Mouse (Mus musculus): ENCODE measurements at regions not wholly inside any gene's neighbourhood (a gene's known extent, or its start where the extent isn't known, plus 50 kb on each side); places are given as distances from the start of the nearest gene placed in this dataset.

DNA sequence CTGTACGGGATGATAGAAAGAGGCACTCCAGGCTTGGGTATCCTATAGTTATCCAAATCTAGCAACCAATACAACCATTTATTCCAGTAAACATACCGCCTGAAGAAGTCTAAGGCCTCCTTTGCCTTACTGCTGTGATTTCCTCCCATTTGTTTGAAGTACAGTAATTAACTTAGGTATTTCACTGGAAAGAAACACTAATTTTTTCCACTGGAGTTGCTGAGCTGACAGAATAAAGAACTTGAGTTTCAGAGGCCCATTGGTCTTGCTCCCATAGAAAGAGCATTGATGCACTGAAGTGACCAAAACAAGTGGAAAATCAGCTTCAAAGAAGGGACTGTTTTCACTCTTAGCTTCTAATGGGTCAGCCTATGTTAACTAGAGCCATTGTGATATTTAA lies 1100.8 kb upstream of the Gm7489 start:
- DNase-seq (ENCODE audit: low spot score in 2 of 2) = no peak

DNA sequence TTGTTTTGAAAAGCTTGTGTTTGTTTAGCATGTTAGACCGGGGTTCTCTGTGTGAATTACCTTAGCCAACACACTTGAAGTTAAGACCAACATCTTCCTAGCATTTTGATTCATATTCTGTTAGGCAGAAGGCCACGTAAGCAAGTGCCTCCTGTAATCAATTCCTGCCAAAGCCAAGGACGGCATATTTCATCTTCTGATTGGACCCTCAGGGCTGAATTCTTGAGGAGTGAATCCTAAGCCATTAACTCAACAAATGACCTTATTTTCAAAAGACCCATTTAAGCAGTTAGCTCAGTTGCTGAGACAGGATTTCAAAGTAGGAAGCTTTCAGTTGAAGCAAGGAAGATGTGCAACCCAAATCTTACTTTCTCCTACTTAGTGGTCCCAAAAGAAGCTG lies 1099.5 kb upstream of the Gm7489 start:
- DNase-seq (ENCODE audit: low spot score in 2 of 2) = no peak

DNA sequence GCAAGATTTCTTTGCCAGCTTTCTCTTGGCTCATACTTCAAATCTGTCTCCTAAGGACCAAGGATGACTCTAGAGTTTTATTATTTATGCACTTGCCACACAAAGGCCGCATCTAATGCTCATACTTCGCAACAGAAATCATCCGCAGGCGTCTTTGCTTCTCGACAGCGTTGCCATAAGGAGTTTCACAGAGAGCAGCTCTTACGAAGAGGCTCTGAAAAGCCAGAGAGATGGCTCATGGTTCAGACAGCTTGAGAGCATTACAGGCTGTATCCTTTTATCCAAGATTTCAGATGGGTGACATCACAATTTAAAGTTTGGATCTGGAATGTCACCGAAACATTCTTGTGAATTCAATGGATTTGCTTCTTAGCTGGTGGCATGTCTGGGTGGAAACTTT lies 1098.7 kb upstream of the Gm7489 start:
- DNase-seq (ENCODE audit: low spot score in 2 of 2) = no peak

- DNase-seq (ENCODE audit: low spot score in 2 of 2) = peak in 1 of 2 experiments; percentile 5
Measured at GRCm38 (mm10) chr15:52805479-52806199, 1079.1 kb upstream of the Gm7489 start.

- DNase-seq (ENCODE audit: low spot score in 2 of 2) = no peak
Measured at GRCm38 (mm10) chr15:52808622-52809021, 1076.1 kb upstream of the Gm7489 start.

- no peak for DNase-seq (ENCODE audit: low spot score in 2 of 2)
Measured at GRCm38 (mm10) chr15:52820796-52821195, 1063.9 kb upstream of the Gm7489 start.

- no peak for DNase-seq (ENCODE audit: low spot score in 2 of 2)
Measured at GRCm38 (mm10) chr15:52836896-52837295, 1047.8 kb upstream of the Gm7489 start.

DNA sequence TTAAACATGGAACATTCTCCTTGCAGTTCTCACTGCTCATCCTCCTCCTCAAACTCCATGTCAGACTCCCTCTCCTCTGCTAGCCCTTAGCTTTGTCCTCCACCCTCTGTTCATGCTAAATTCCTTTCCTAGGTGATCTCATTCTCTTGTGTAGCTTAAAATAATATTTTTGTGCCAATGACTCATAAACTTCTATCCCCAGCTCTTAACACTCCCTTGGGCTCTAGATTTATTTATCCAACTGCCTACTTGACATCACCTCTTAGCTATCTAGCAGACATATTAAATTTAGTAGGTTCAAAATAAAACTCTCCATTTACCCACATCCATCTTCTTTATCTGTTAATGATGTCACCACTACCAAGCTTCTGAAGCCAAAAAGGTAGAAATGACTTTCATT lies 1036.6 kb upstream of the Gm7489 start:
- DNase-seq (ENCODE audit: low spot score in 2 of 2) = no peak

DNA sequence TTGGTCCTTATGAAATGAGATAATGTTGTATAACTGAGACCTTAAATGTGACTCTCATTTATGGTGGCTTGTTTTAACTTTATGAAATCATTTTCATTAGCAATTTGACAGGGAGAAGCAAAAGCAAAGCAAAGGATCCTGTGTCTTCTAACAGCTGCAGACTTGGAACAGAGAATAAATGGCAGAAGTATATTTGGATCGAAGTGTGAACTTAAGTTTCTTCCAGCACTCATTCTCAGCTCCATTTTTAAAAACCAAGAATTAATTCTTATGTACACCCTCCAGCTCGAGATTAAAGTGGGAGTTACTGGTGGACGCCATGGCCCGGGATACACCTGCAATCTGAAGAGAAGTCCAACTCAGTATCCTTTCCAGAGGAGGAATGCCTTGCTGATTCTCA lies 1026.0 kb upstream of the Gm7489 start:
- DNase-seq (ENCODE audit: low spot score in 2 of 2) = no peak

GRCm38 (mm10) chr15:52863494-52863893 lies 1021.2 kb upstream of the Gm7489 start:
- DNase-seq (ENCODE audit: low spot score in 2 of 2) = no peak

DNA sequence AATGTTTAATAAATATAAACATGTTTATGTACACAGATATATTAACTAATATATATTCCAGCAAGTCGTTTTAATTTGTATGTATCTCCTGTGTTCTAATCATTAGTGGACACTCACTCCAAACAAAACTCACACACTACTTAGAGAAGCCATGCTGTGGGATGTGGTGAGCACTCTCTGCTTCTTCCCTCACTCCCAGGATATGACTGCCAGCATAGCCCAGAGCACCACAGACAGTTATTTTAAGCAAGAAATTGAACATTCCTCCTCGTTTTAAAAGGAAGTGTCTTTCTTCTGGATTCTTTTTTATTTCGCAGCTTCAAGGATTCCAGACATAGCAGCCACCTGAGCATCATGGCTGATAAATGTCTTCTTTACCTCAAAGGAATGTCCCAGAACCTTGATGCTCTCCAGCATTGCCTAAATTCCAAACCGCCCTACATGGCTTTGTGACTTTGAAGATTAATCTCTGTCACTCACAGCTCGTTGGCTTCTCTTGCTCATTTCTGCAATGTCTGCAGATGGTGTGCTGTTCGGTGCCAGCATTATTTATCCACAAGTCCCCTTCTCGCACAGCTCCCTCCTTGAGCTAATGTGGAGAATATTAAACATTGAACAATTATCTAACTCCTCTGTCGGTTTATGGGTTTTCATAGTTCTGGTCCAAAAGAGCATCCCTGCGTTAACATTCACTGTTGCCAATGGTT lies 992.3 kb upstream of the Gm7489 start:
- DNase-seq (ENCODE audit: low spot score in 2 of 2) = no peak

DNA sequence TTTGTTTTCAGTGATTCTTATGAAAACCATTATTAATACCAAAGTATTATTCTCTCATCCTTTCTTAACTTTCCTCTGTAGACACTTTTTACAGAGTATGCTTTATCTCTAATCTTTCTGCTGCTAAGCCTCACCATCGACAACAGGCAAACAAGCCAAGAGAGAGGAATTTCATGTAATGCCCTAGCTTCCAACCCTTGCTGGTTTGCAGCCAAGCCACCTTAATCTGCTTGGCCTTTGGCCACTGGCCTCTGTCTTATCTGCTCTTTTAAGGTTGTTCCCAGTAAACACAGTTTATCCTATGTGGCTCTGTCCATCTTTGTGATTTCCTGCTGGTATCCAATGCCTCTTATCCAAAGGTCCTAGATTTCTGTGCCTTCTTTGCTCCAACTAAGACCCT lies 986.6 kb upstream of the Gm7489 start:
- DNase-seq (ENCODE audit: low spot score in 2 of 2) = no peak

DNA sequence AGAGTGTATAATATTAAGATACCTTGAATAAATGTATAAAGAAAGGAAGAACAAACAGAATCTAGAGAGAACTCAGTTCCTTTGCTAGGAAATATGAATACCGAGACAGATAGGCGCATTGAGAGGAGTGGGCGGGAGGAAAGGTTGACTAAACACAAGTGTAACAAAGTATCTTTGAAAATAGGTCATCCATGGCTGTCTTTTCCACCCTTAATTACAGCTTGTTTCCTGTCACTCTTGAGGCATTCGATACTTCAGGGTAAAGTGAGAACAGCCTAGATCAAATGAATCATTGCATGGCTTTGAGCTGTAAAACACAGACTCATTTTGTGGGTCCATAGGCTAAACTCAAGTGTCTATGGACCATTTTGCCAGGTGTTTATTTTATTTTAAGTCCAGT lies 985.3 kb upstream of the Gm7489 start:
- no peak for DNase-seq (ENCODE audit: low spot score in 2 of 2)

DNA sequence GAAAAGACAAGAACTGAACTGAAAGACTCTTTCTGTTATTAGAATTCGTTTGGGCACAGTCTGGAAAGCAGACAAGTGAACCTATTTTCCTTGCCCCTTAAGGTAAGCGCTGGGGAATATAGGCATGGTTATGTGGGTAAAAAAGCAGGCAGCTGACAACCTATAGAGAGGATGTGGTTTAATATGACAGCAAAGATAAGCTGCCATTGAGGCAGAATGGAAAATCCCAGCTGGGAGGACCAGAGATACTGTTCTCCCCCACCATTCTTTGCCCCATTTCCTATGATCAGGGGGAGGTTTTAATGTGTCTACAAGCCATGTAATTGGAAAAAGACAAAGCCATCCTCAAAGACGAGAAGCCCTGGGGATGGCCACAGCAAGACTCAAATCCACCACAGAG lies 984.9 kb upstream of the Gm7489 start:
- DNase-seq (ENCODE audit: low spot score in 2 of 2) = no peak

GRCm38 (mm10) chr15:52905231-52905630 lies 979.5 kb upstream of the Gm7489 start:
- no peak for DNase-seq (ENCODE audit: low spot score in 2 of 2)

DNA sequence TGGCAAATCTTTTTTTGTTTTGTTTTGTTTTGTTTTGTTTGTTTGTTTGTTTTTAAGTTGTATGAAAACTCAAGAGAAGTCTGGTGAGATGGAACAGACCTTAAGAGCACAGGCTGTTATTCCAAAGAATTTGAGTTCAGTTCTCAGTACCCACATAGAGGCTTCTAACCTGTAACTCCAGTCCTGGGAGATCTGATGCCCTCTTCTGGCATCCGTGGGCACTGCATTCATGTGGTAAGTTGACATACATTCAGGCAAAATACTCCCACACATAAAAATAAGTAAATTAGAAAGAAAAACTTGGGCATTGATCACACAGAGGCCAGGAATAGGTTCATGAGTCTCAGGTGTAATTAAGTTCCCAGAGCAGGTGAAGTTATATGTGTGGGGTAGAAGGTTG lies 977.5 kb upstream of the Gm7489 start:
- no peak for DNase-seq (ENCODE audit: low spot score in 2 of 2)

DNA sequence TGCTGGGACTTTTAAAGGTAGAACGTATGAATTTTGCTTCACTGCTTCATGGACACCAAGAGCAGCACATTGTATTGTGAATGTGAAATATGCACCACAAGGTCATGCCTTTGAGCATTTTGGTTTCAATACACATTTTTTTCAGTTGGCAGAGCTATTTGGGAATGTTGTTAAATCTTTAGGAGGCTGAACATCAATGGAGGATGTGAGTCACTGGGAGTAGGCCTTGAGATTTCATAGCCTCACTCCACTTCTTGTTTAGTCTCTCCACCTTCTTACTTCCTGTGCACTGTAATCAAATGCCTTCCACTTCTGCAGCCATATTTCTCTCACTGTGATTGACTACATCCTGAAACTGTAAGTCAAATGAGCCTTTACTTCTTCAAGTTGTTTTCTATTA lies 962.4 kb upstream of the Gm7489 start:
- no peak for DNase-seq (ENCODE audit: low spot score in 2 of 2)

DNA sequence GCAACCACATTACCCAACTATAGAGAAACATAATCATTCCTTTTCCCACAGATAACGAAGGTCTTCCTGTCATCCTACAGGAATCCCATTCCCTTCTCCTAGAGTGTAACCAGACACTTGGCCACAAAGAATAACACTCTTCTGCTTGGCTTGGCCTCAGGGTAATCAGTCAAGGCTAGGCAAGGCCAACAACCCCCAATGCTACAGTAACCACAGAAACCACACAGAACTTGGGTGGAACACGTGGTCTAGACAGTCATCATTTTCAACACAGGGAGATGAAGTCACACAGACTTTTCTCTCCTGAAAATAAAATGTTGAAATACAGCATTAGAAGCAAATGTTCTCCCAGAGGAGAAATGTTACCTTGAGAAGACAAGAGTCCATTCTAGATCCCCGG lies 956.3 kb upstream of the Gm7489 start:
- no peak for DNase-seq (ENCODE audit: low spot score in 2 of 2)

DNA sequence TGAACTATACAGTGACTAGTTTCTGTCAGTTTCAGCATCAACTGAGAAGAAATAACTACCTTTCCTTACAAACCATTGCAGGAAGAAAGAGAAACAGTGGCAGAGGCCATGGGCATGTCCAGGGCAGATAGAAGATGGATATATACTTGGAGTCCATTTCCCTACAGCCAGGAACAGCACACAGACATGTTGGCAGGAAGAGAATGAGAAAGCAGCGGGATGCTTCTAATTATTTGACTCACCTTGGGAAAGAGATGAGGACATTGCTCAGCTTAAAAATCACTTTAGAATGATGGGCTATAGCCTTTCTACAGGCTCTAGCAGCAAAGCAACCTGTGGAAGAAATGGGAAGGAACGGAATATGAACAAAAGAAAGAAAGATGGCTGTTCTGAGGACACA lies 947.6 kb upstream of the Gm7489 start:
- no peak for DNase-seq (ENCODE audit: low spot score in 2 of 2)

- no peak for DNase-seq (ENCODE audit: low spot score in 2 of 2)
Measured at GRCm38 (mm10) chr15:52944592-52944991, 940.1 kb upstream of the Gm7489 start.

DNA sequence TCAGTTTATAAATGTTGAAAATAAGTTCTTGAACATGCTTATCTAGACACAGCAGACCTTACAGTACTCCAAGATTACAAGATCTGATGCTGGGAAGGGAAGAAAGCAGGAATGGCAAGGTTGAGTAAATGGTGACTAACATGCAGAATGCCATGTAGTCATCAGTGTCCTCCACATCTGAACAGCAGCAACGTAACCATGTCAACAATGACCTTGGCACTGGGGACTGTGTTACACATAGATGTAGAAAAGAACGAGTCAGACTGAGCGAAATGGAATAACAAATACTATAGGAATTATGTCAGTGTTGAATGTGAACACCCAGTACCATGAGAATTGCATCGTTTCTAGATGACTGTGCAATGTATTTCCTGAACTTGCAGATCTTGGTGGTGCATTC lies 936.5 kb upstream of the Gm7489 start:
- no peak for DNase-seq (ENCODE audit: low spot score in 2 of 2)

GRCm38 (mm10) chr15:52953480-52953879 lies 931.2 kb upstream of the Gm7489 start:
- DNase-seq (ENCODE audit: low spot score in 2 of 2) = no peak

DNA sequence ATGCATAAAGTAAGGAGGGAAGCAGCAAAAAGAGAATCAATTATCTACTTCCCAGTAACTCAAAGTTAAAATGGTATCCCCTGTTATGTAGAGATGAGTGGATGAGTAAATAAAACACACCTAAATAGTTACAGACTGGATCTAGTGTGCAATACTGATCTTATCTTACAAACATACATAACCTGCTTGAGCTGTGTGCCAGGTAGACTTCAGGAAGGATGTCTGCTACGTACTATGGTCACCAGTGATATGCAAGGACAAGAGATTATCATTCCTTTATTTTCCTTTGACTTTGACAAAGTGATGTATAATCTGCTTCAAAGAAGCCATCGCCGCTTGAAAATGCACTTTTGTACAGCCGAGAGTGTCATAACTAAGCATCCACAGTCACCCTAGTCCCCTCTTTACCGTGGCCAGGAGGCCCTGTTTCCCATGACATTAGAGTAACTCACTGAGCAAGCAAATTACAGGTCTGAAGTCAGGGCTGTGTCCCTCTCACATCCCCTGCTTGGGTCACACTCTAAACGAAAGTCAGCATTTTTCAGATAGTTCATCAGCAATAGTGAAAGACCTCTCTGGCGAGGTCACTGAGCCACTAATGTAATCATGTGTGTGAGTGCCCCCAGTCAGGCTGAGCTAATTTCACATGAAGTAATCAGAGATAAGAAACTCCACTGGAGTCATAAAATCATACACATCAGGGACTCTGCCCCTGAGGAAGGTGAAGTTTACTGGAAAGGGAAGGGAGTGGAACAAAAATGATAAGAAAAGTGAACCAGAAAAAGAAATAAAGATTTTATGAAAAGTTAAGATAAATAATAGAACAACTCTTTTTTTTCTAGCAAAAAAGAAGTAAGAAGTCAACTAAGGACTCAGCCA lies 929.8 kb upstream of the Gm7489 start:
- DNase-seq (ENCODE audit: low spot score in 2 of 2) = no peak
